Mouse (Mus musculus) thymus, postnatal 0 days (tissue): Measurements from ENCODE around the gene Rab1a. TPM values are rescaled to one million over a fixed set of nuclear protein-coding genes. Genes with fewer than 3 reads are reported as not detected.
A peak's percentile ranks its signal among the peaks of the same experiment; 100 is the strongest.

Source experiments
- DNase-seq: peaks from one replicate; pipeline ENCODE4 v3.0.0-alpha.2; 2015; ENCODE audit warnings: low spot score
- polyA plus RNA-seq: library from polyadenylated mRNA; unstranded; fragments of >200 nt; fragmentation: Nextera tagmentation; extraction: Ambion mirVana; gene quantifications from 2 replicates; pipeline ENCODE4 v1.2.1, GENCODE M21; 2015

The Rab1a gene
- polyA plus RNA-seq, 1 experiment from 2014 or later: 180 TPM

GRCm38 (mm10) chr11:20247146-20247855, 46.1 kb downstream of the Rab1a start:
- DNase-seq: no peak

- peak; percentile 63 for DNase-seq
Observed at GRCm38 (mm10) chr11:20248277-20248676, 47.0 kb downstream of the Rab1a start.

GRCm38 (mm10) chr11:20248840-20249239, 47.6 kb downstream of the Rab1a start:
- peak; percentile 59 for DNase-seq

GRCm38 (mm10) chr11:20249296-20250110, 48.3 kb downstream of the Rab1a start, which contains the start of gene Cep68:
Gene Cep68 (minus strand): TSS chr11:20249429.
- peak; percentile 93 for DNase-seq

GRCm38 (mm10) chr11:20250476-20251178, 49.4 kb downstream of the Rab1a start:
- no peak for DNase-seq

- DNase-seq: no peak
Observed at GRCm38 (mm10) chr11:20253088-20253487, 51.9 kb downstream of the Rab1a start.

- DNase-seq: no peak
Observed at GRCm38 (mm10) chr11:20254791-20255190, 53.6 kb downstream of the Rab1a start.

GRCm38 (mm10) chr11:20262628-20263380, 61.6 kb downstream of the Rab1a start:
- peak; percentile 42 for DNase-seq

GRCm38 (mm10) chr11:20269885-20270284, 68.7 kb downstream of the Rab1a start:
- DNase-seq: no peak

- DNase-seq: no peak
Observed at GRCm38 (mm10) chr11:20275974-20276373, 74.7 kb downstream of the Rab1a start.

Other genes starting within 250 kb of the Rab1a start
- gene Actr2, start 88.5 kb upstream of the Rab1a start, polyA plus RNA-seq: 165 and 185 TPM in 2 replicates
- gene Cep68, start 48.0 kb downstream of the Rab1a start, polyA plus RNA-seq: 16.6 and 18.1 TPM in 2 replicates
- 5.6 and 6.1 TPM in 2 replicates for gene Slc1a4, start 131.3 kb downstream of the Rab1a start, polyA plus RNA-seq